Comparison of ENCODE assay signal across 11 mouse cellular contexts in genomic region chr3:51378665-51378946, GRCm38 (mm10). TPM values are rescaled to one million over a fixed set of nuclear protein-coding genes. Genes with fewer than 3 reads are reported as not detected.
DNase-seq lines count a peak whose midpoint lies in the region; ATAC-seq and TF ChIP-seq lines count a peak whose summit lies in the region.
"Had no signal": no experiment of that assay in that cellular context is flagged by ENCODE, and none has a peak within 500 bp of the region (broad histone marks: within the 10 kb centered on the region; RNA-seq: fewer than 3 reads in every experiment).

No protein-coding gene starts in this region.

- TF ChIP-seq EP300 in heart, postnatal 0 days (IDR thresholded peaks at IDR 0.05; ENCODE audit: low read depth) = no peak

- TF ChIP-seq CTCF in heart, postnatal 0 days (IDR thresholded peaks at IDR 0.05; ENCODE audit: low read depth) = no peak

- H3K79me2 ChIP-seq in macrophage (ENCODE audit: inconsistent target) = no peaks in the 10 kb centered on the region

- peak overlapping the region; percentile 62 for H3K4me2 ChIP-seq in heart, postnatal 0 days (ENCODE audit: low read depth, low read length)
- peak overlapping the region; percentile 41; the same call in 1 of the 2 replicates for H3K4me2 ChIP-seq in hindbrain, embryonic 12.5 days (replicated peaks)

- H3K4me1 ChIP-seq in heart, postnatal 0 days (ENCODE audit: control insufficient read depth, insufficient read depth) = peaks cover 4% of the 10 kb centered on the region; the same call in 1 of the 2 replicates
- no peaks in the 10 kb centered on the region; the same call in 1 of the 2 replicates for H3K4me1 ChIP-seq in hindbrain, embryonic 12.5 days

- H3K9ac ChIP-seq in heart, postnatal 0 days (replicated peaks; ENCODE audit: low read depth, low read length) = 0 out of 2 replicates have a peak overlapping the region, but pooled peaks have one; percentile 51
- no peak overlapping the region for H3K9ac ChIP-seq in hindbrain, embryonic 12.5 days

- H3K9me3 ChIP-seq in heart, postnatal 0 days (replicated peaks; ENCODE audit: control insufficient read depth, low read length) = no peaks in the 10 kb centered on the region
- H3K9me3 ChIP-seq in hindbrain, embryonic 12.5 days (replicated peaks) = no peaks in the 10 kb centered on the region

- H3K27ac ChIP-seq in heart, postnatal 0 days (ENCODE audit: low read depth) = no peak overlapping the region
- H3K27ac ChIP-seq in hindbrain, embryonic 12.5 days = no peak overlapping the region
- H3K27ac ChIP-seq in macrophage = no peak overlapping the region

- 77% methylated on average over 3 of the region's 3 CpGs for WGBS in heart, postnatal 0 days
- WGBS in hindbrain, embryonic 12.5 days = 94% methylated on average over 3 of the region's 3 CpGs
- WGBS in macrophage (ENCODE audit: missing documents) = 81% methylated on average over 3 of the region's 3 CpGs

- no peak for DNase-seq in heart, postnatal 0 days (ENCODE audit: low spot score)
- no peak for DNase-seq in heart, adult 18-20 months
- DNase-seq in MN1 (ENCODE audit: low spot score) = peak; percentile 52
- DNase-seq in layer of hippocampus, postnatal 25 days (ENCODE audit: extremely low spot score in 1 of 2, low spot score in 1 of 2) = no peak
- no peak for DNase-seq in urinary bladder, postnatal 36 days (ENCODE audit: low spot score in 2 of 2)
- no peak for DNase-seq in frontal cortex, adult 2 months (ENCODE audit: extremely low spot score in 1 of 2, low spot score in 1 of 2)
- DNase-seq: cerebellum, postnatal 25 days; kidney, adult 8-10 months had no signal

- no peaks in the 10 kb centered on the region for H3K27me3 ChIP-seq in heart, postnatal 0 days (ENCODE audit: control insufficient read depth, insufficient read depth, low read length)
- H3K27me3 ChIP-seq in hindbrain, embryonic 12.5 days = no peaks in the 10 kb centered on the region
- H3K27me3 ChIP-seq: Patski had no signal

- H3K4me3 ChIP-seq in heart, postnatal 0 days (ENCODE audit: low read depth, low read length) = peak overlapping the region; percentile 51
- H3K4me3 ChIP-seq in hindbrain, embryonic 12.5 days = no peak overlapping the region
- H3K4me3 ChIP-seq in macrophage (ENCODE audit: inconsistent target) = peak overlapping the region; percentile 24; the same call in 1 of the 2 replicates

- ATAC-seq in heart, postnatal 0 days (ENCODE audit: insufficient read depth, low read depth) = no peak
- no peak for ATAC-seq in hindbrain, embryonic 12.5 days (ENCODE audit: low FRiP score)

- no peaks in the 10 kb centered on the region for H3K36me3 ChIP-seq in heart, postnatal 0 days (replicated peaks; ENCODE audit: control insufficient read depth, insufficient read depth, low read length)
- no peaks in the 10 kb centered on the region for H3K36me3 ChIP-seq in hindbrain, embryonic 12.5 days
- no peaks in the 10 kb centered on the region for H3K36me3 ChIP-seq in macrophage (ENCODE audit: inconsistent target)

RNA-seq across cellular contexts. Expression of gene Mgarp, which starts 17.9 kb away (rescaled TPM):
- total RNA-seq in heart, postnatal 0 days (2014; rRNA removed; ENCODE audit: low replicate concordance) = 3.4 and 3.7 TPM in 2 replicates
- polyA plus RNA-seq in heart, postnatal 0 days (2015; fragmentation: Nextera tagmentation; extraction: Ambion mirVana) = 1.2 and 1.3 TPM in 2 replicates
- under 1 TPM; 0.31 to 0.35 TPM for total RNA-seq in heart, adult 18-20 months (2021)
- 5.0 and 5.3 TPM in 2 replicates for polyA plus RNA-seq in hindbrain, embryonic 12.5 days (2016; fragmentation: Nextera tagmentation; extraction: Ambion mirVana)
- 1 to 10 TPM in 1 of 26 experiments, not detected in 25; 1.1 TPM for total RNA-seq in macrophage (2018; cell fraction: chromatin; rRNA removed)
- under 1 TPM in 1 of 26 experiments, not detected in 25; 0.11 TPM for total RNA-seq in macrophage (2018; cell fraction: cytosol; rRNA removed)
- total RNA-seq in macrophage (2018; cell fraction: nucleus; rRNA removed) = not detected
- polyA plus RNA-seq in macrophage (2018) = not detected in 3 replicates
- total RNA-seq in layer of hippocampus, postnatal 25 days (2021) = under 1 TPM in 1 of 2 experiments, not detected in 1; 0.26 TPM
- polyA plus RNA-seq in frontal cortex, adult 2 months (2012; rRNA removed) = 0.06 and 0.08 TPM in 2 replicates

RNA-seq across cellular contexts. Expression of gene Ndufc1, which starts 30.2 kb away (rescaled TPM):
- total RNA-seq in heart, postnatal 0 days (2014; rRNA removed; ENCODE audit: low replicate concordance) = 358 and 459 TPM in 2 replicates
- polyA plus RNA-seq in heart, postnatal 0 days (2015; fragmentation: Nextera tagmentation; extraction: Ambion mirVana) = 3,223 and 3,409 TPM in 2 replicates
- 1,000 to 10,000 TPM; 1,753 to 1,760 TPM for total RNA-seq in heart, adult 18-20 months (2021)
- 692 and 752 TPM in 2 replicates for polyA plus RNA-seq in hindbrain, embryonic 12.5 days (2016; fragmentation: Nextera tagmentation; extraction: Ambion mirVana)
- 10 to 100 TPM in 1 of 26 experiments, 1 to 10 TPM in 23, not detected in 2; 1.6 to 24.6 (median 4.6) TPM for total RNA-seq in macrophage (2018; cell fraction: chromatin; rRNA removed)
- 100 to 1,000 TPM; 112 to 172 (median 144) TPM for total RNA-seq in macrophage (2018; cell fraction: cytosol; rRNA removed)
- total RNA-seq in macrophage (2018; cell fraction: nucleus; rRNA removed) = 10 to 100 TPM in 20 of 26 experiments, 1 to 10 TPM in 6; 4.5 to 32.2 (median 15.8) TPM
- polyA plus RNA-seq in macrophage (2018) = 52.1 to 187 TPM (median 175 TPM) in 3 replicates
- 100 to 1,000 TPM; 311 to 356 TPM for total RNA-seq in layer of hippocampus, postnatal 25 days (2021)
- polyA plus RNA-seq in frontal cortex, adult 2 months (2012; rRNA removed) = 500 and 520 TPM in 2 replicates

RNA-seq across cellular contexts. Expression of gene Naa15, which starts 36.3 kb away (rescaled TPM):
- 19.6 and 21.2 TPM in 2 replicates for total RNA-seq in heart, postnatal 0 days (2014; rRNA removed; ENCODE audit: low replicate concordance)
- polyA plus RNA-seq in heart, postnatal 0 days (2015; fragmentation: Nextera tagmentation; extraction: Ambion mirVana) = 21.1 and 23.6 TPM in 2 replicates
- 10 to 100 TPM; 54.8 TPM for total RNA-seq in heart, adult 18-20 months (2021)
- polyA plus RNA-seq in hindbrain, embryonic 12.5 days (2016; fragmentation: Nextera tagmentation; extraction: Ambion mirVana) = 68.1 and 69.0 TPM in 2 replicates
- 100 to 1,000 TPM; 114 to 283 (median 163) TPM for total RNA-seq in macrophage (2018; cell fraction: chromatin; rRNA removed)
- 10 to 100 TPM; 27.9 to 46.3 (median 34.9) TPM for total RNA-seq in macrophage (2018; cell fraction: cytosol; rRNA removed)
- 100 to 1,000 TPM in 10 of 26 experiments, 10 to 100 TPM in 16; 60.5 to 158 (median 90.6) TPM for total RNA-seq in macrophage (2018; cell fraction: nucleus; rRNA removed)
- 23.7 to 44.8 TPM (median 39.3 TPM) in 3 replicates for polyA plus RNA-seq in macrophage (2018)
- total RNA-seq in layer of hippocampus, postnatal 25 days (2021) = 10 to 100 TPM; 41.6 to 48.3 TPM
- 22.3 and 22.8 TPM in 2 replicates for polyA plus RNA-seq in frontal cortex, adult 2 months (2012; rRNA removed)

RNA-seq across cellular contexts. Expression of gene Elf2, which starts 38.1 kb away (rescaled TPM):
- total RNA-seq in heart, postnatal 0 days (2014; rRNA removed; ENCODE audit: low replicate concordance) = 84.0 and 104 TPM in 2 replicates
- 40.7 and 46.5 TPM in 2 replicates for polyA plus RNA-seq in heart, postnatal 0 days (2015; fragmentation: Nextera tagmentation; extraction: Ambion mirVana)
- total RNA-seq in heart, adult 18-20 months (2021) = 10 to 100 TPM; 54.7 to 57.0 TPM
- 41.4 and 46.7 TPM in 2 replicates for polyA plus RNA-seq in hindbrain, embryonic 12.5 days (2016; fragmentation: Nextera tagmentation; extraction: Ambion mirVana)
- total RNA-seq in macrophage (2018; cell fraction: chromatin; rRNA removed) = 100 to 1,000 TPM; 117 to 322 (median 208) TPM
- 10 to 100 TPM; 29.4 to 66.9 (median 48.2) TPM for total RNA-seq in macrophage (2018; cell fraction: cytosol; rRNA removed)
- 100 to 1,000 TPM in 19 of 26 experiments, 10 to 100 TPM in 7; 63.4 to 181 (median 112) TPM for total RNA-seq in macrophage (2018; cell fraction: nucleus; rRNA removed)
- 38.0 to 40.4 TPM (median 38.7 TPM) in 3 replicates for polyA plus RNA-seq in macrophage (2018)
- total RNA-seq in layer of hippocampus, postnatal 25 days (2021) = 10 to 100 TPM; 41.3 to 44.6 TPM
- 30.3 and 32.4 TPM in 2 replicates for polyA plus RNA-seq in frontal cortex, adult 2 months (2012; rRNA removed)
